Mouse (Mus musculus) thymus, adult 2 months (tissue): Measurements from ENCODE around the gene Lpar3.

Source experiments
- CTCF ChIP-seq: fragments of 200-500 bp; IDR thresholded peaks from 2 replicates; pipeline ENCODE4 v1.5.1; 2012; ENCODE audit warnings: mild to moderate bottlenecking, control low read depth, low read length, moderate library complexity, borderline replicate concordance; ENCODE audit not compliant: control insufficient read depth, poor library complexity, insufficient read depth; ENCODE audit errors: extremely low read depth
- POLR2A ChIP-seq: fragments of 200-500 bp; IDR thresholded peaks from 2 replicates; pipeline ENCODE4 v1.6.1; 2012; ENCODE audit warnings: mild to moderate bottlenecking, low read length, control low read depth, moderate library complexity; ENCODE audit not compliant: control insufficient read depth, poor library complexity, insufficient read depth; ENCODE audit errors: extremely low read depth

- TF ChIP-seq POLR2A (no peak), CTCF (no peak)
Measured at GRCm38 (mm10) chr3:146173030-146173429, 47.7 kb upstream of the Lpar3 start.
